Mouse (Mus musculus): ENCODE measurements around the gene Ccl11. TPM values are rescaled to one million over a fixed set of nuclear protein-coding genes. Genes with fewer than 3 reads are reported as not detected.

Ccl11 gene
- polyA plus RNA-seq, 1 experiment = not detected

DNA sequence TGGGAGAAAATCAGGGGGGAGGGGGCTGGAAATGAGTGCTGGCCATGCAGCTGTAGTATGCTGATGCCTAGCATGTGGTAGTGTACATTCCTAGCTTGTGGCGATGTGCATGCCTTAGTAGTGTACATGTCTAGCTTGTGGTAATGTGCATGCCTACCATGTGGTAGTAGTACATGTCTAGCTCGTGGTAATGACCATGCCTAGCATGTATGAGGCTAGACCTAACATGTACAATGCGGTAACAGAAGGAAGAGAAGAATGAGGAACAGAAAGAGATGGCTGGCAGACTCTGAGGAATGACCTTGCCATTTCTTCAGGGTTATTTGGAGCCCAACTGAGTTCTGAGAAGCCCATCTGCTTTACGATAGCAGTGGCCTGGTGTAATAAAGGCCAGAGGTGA lies 43.5 kb downstream of the Ccl11 start:
- Histone ChIP-seq H3K36me3 (ENCODE audit: control insufficient read depth, insufficient read depth) (no peaks in the 10 kb centered on the region), H3K79me2 (ENCODE audit: control insufficient read depth, insufficient read depth) (no peaks in the 10 kb centered on the region), H3K27me3 (ENCODE audit: control insufficient read depth, insufficient read depth, insufficient read length) (no peaks in the 10 kb centered on the region), H3ac (ENCODE audit: control insufficient read depth, insufficient read length) (no peak overlapping the region), H3K4me3 (no peak overlapping the region), H3K4me2 (ENCODE audit: low read depth) (no peak overlapping the region)
- TF ChIP-seq CEBPB (IDR thresholded peaks at IDR 0.05; ENCODE audit: insufficient read depth, poor library complexity, severe bottlenecking) (no peak), TCF12 (IDR thresholded peaks at IDR 0.05; ENCODE audit: insufficient read depth, poor library complexity, severe bottlenecking) (no peak), SRF (IDR thresholded peaks at IDR 0.05; ENCODE audit: control insufficient read depth, insufficient read length, low read depth) (no peak), TCF3 (IDR thresholded peaks at IDR 0.05; ENCODE audit: insufficient read length, low read depth) (no peak), USF1 (IDR thresholded peaks at IDR 0.05; ENCODE audit: low read depth) (no peak), POLR2A (IDR thresholded peaks at IDR 0.05; ENCODE audit: insufficient read length, low read depth) (no peak), POLR2AphosphoS2 (IDR thresholded peaks at IDR 0.05; ENCODE audit: insufficient read length, low read depth) (no peak), MYOD1 (IDR thresholded peaks at IDR 0.05; ENCODE audit: control insufficient read depth in 1 of 3, insufficient read length in 2 of 3, low read depth in 2 of 3) (no peak), MAX (IDR thresholded peaks at IDR 0.05; ENCODE audit: low read depth) (no peak), REST (IDR thresholded peaks at IDR 0.05; ENCODE audit: insufficient read depth, insufficient read length) (no peak), MYOG (IDR thresholded peaks at IDR 0.05; ENCODE audit: control insufficient read depth in 1 of 3, insufficient read depth in 1 of 3, insufficient read length in 2 of 3, low read depth in 2 of 3) (no peak), E2F4 (IDR thresholded peaks at IDR 0.05; ENCODE audit: insufficient read depth) (no peak)

GRCm38 (mm10) chr11:82101529-82101928 lies 43.9 kb downstream of the Ccl11 start, which contains the start of gene Ccl12:
Gene Ccl12 (plus strand): TSS chr11:82101845.
- no peaks in the 10 kb centered on the region for H3K36me3 ChIP-seq (ENCODE audit: control insufficient read depth, insufficient read depth)
- H3K79me2 ChIP-seq (ENCODE audit: control insufficient read depth, insufficient read depth) = no peaks in the 10 kb centered on the region
- H3K4me3 ChIP-seq = no peak within 1 kb of the TSS
- H3K27me3 ChIP-seq (ENCODE audit: control insufficient read depth, insufficient read depth, insufficient read length) = no peaks in the 10 kb centered on the region
- no peak within 1 kb of the TSS for H3ac ChIP-seq (ENCODE audit: control insufficient read depth, insufficient read length)
- TF ChIP-seq TCF3 (IDR thresholded peaks at IDR 0.05; ENCODE audit: insufficient read length, low read depth) = no peak
- no peak for TF ChIP-seq MYOD1 (IDR thresholded peaks at IDR 0.05; ENCODE audit: control insufficient read depth in 1 of 3, insufficient read length in 2 of 3, low read depth in 2 of 3)
- no peak for TF ChIP-seq SRF (IDR thresholded peaks at IDR 0.05; ENCODE audit: control insufficient read depth, insufficient read length, low read depth)
- no peak for TF ChIP-seq POLR2AphosphoS2 (IDR thresholded peaks at IDR 0.05; ENCODE audit: insufficient read length, low read depth)
- TF ChIP-seq CEBPB (IDR thresholded peaks at IDR 0.05; ENCODE audit: insufficient read depth, poor library complexity, severe bottlenecking) = no peak
- TF ChIP-seq USF1 (IDR thresholded peaks at IDR 0.05; ENCODE audit: low read depth) = no peak
- TF ChIP-seq MAX (IDR thresholded peaks at IDR 0.05; ENCODE audit: low read depth) = no peak
- TF ChIP-seq POLR2A (IDR thresholded peaks at IDR 0.05; ENCODE audit: insufficient read length, low read depth) = no peak
- no peak for TF ChIP-seq TCF12 (IDR thresholded peaks at IDR 0.05; ENCODE audit: insufficient read depth, poor library complexity, severe bottlenecking)
- TF ChIP-seq E2F4 (IDR thresholded peaks at IDR 0.05; ENCODE audit: insufficient read depth) = no peak
- TF ChIP-seq REST (IDR thresholded peaks at IDR 0.05; ENCODE audit: insufficient read depth, insufficient read length) = no peak
- TF ChIP-seq MYOG (IDR thresholded peaks at IDR 0.05; ENCODE audit: control insufficient read depth in 1 of 3, insufficient read depth in 1 of 3, insufficient read length in 2 of 3, low read depth in 2 of 3) = no peak
- H3K4me2 ChIP-seq (ENCODE audit: low read depth) = no peak within 1 kb of the TSS

- Histone ChIP-seq H3K4me3 (no peak overlapping the region), H3ac (ENCODE audit: control insufficient read depth, insufficient read length) (no peak overlapping the region), H3K4me2 (ENCODE audit: low read depth) (no peak overlapping the region), H3K36me3 (ENCODE audit: control insufficient read depth, insufficient read depth) (no peaks in the 10 kb centered on the region), H3K79me2 (ENCODE audit: control insufficient read depth, insufficient read depth) (no peaks in the 10 kb centered on the region), H3K27me3 (ENCODE audit: control insufficient read depth, insufficient read depth, insufficient read length) (no peaks in the 10 kb centered on the region)
- TF ChIP-seq POLR2AphosphoS2 (IDR thresholded peaks at IDR 0.05; ENCODE audit: insufficient read length, low read depth) (no peak), TCF12 (IDR thresholded peaks at IDR 0.05; ENCODE audit: insufficient read depth, poor library complexity, severe bottlenecking) (no peak), E2F4 (IDR thresholded peaks at IDR 0.05; ENCODE audit: insufficient read depth) (no peak), MYOG (IDR thresholded peaks at IDR 0.05; ENCODE audit: control insufficient read depth in 1 of 3, insufficient read depth in 1 of 3, insufficient read length in 2 of 3, low read depth in 2 of 3) (no peak), POLR2A (IDR thresholded peaks at IDR 0.05; ENCODE audit: insufficient read length, low read depth) (no peak), MYOD1 (IDR thresholded peaks at IDR 0.05; ENCODE audit: control insufficient read depth in 1 of 3, insufficient read length in 2 of 3, low read depth in 2 of 3) (no peak), REST (IDR thresholded peaks at IDR 0.05; ENCODE audit: insufficient read depth, insufficient read length) (no peak), TCF3 (IDR thresholded peaks at IDR 0.05; ENCODE audit: insufficient read length, low read depth) (no peak), CEBPB (IDR thresholded peaks at IDR 0.05; ENCODE audit: insufficient read depth, poor library complexity, severe bottlenecking) (no peak), MAX (IDR thresholded peaks at IDR 0.05; ENCODE audit: low read depth) (no peak), SRF (IDR thresholded peaks at IDR 0.05; ENCODE audit: control insufficient read depth, insufficient read length, low read depth) (no peak), USF1 (IDR thresholded peaks at IDR 0.05; ENCODE audit: low read depth) (no peak)
These were observed 52.0 kb downstream of the Ccl11 start for GRCm38 (mm10) chr11:82109611-82110010.

GRCm38 (mm10) chr11:82110372-82111248 lies 53.0 kb downstream of the Ccl11 start:
- no peaks in the 10 kb centered on the region for H3K36me3 ChIP-seq (ENCODE audit: control insufficient read depth, insufficient read depth)
- no peak overlapping the region for H3K4me2 ChIP-seq (ENCODE audit: low read depth)
- TF ChIP-seq SRF (IDR thresholded peaks at IDR 0.05; ENCODE audit: control insufficient read depth, insufficient read length, low read depth) (no peak), POLR2AphosphoS2 (IDR thresholded peaks at IDR 0.05; ENCODE audit: insufficient read length, low read depth) (no peak), REST (IDR thresholded peaks at IDR 0.05; ENCODE audit: insufficient read depth, insufficient read length) (no peak), POLR2A (IDR thresholded peaks at IDR 0.05; ENCODE audit: insufficient read length, low read depth) (no peak), E2F4 (IDR thresholded peaks at IDR 0.05; ENCODE audit: insufficient read depth) (no peak), MAX (IDR thresholded peaks at IDR 0.05; ENCODE audit: low read depth) (no peak), CEBPB (IDR thresholded peaks at IDR 0.05; ENCODE audit: insufficient read depth, poor library complexity, severe bottlenecking) (no peak), USF1 (IDR thresholded peaks at IDR 0.05; ENCODE audit: low read depth) (no peak)
- no peaks in the 10 kb centered on the region for H3K79me2 ChIP-seq (ENCODE audit: control insufficient read depth, insufficient read depth)
- no peak overlapping the region for H3K4me3 ChIP-seq
- no peak overlapping the region for H3ac ChIP-seq (ENCODE audit: control insufficient read depth, insufficient read length)
- H3K27me3 ChIP-seq (ENCODE audit: control insufficient read depth, insufficient read depth, insufficient read length) = no peaks in the 10 kb centered on the region

Other genes starting within 250 kb of the Ccl11 start
- gene 5530401A14Rik, start 197.2 kb upstream of the Ccl11 start, polyA plus RNA-seq (2012; fragmentation: generic; extraction: Trizol) = not detected
- not detected for gene Asic2, start 89.4 kb upstream of the Ccl11 start, polyA plus RNA-seq (2012; fragmentation: generic; extraction: Trizol)
- 5.2 TPM for gene Ccl2, start 22.3 kb upstream of the Ccl11 start, polyA plus RNA-seq (2012; fragmentation: generic; extraction: Trizol)
- not detected for gene Gm17268, start 19.3 kb upstream of the Ccl11 start, polyA plus RNA-seq (2012; fragmentation: generic; extraction: Trizol)
- 6.0 TPM for gene Ccl7, start 12.1 kb upstream of the Ccl11 start, polyA plus RNA-seq (2012; fragmentation: generic; extraction: Trizol)
- gene Ccl12, start 44.0 kb downstream of the Ccl11 start, polyA plus RNA-seq (2012; fragmentation: generic; extraction: Trizol) = not detected
- gene Ccl8, start 57.4 kb downstream of the Ccl11 start, polyA plus RNA-seq (2012; fragmentation: generic; extraction: Trizol) = 1.3 TPM
- not detected for gene Ccl1, start 247.9 kb downstream of the Ccl11 start, polyA plus RNA-seq (2012; fragmentation: generic; extraction: Trizol)

Measured in myocyte (in vitro differentiated cells).